In genomic region chr11:119053738-119054350, GRCm38 (mm10) we compare ENCODE assay signal across 8 mouse cellular contexts. TPM values are rescaled to one million over a fixed set of nuclear protein-coding genes. Genes with fewer than 3 reads are reported as not detected.
DNase-seq lines count a peak whose midpoint lies in the region; ATAC-seq and TF ChIP-seq lines count a peak whose summit lies in the region.

No protein-coding gene starts in this region.

- WGBS in heart, embryonic 11.5 days (ENCODE audit: insufficient replicate concordance) = 1% methylated on average over 34 of the region's 35 CpGs
- under 1% methylated on average over 30 of the region's 35 CpGs for WGBS in heart, embryonic 16.5 days
- WGBS in midbrain, embryonic 11.5 days = 1% methylated on average over 34 of the region's 35 CpGs

- TF ChIP-seq POLR2A in testis, adult 2 months (IDR thresholded peaks at IDR 0.05; ENCODE audit: control insufficient read depth, low read depth, low read length) = no peak

- no peak for DNase-seq in heart, adult 9 months (ENCODE audit: low spot score in 2 of 2)
- DNase-seq in testis, postnatal 14 days (ENCODE audit: low spot score) = no peak
- DNase-seq in midbrain, embryonic 11.5 days (ENCODE audit: low spot score, missing footprints) = peak; percentile 97
- DNase-seq in adipocyte (ENCODE audit: low spot score) = no peak
- DNase-seq in ovary, postnatal 10 days (ENCODE audit: low spot score) = no peak

- ATAC-seq in heart, embryonic 11.5 days (replicated peaks; ENCODE audit: insufficient number of reproducible peaks, low FRiP score, low TSS enrichment) = no peak
- ATAC-seq in heart, embryonic 16.5 days (replicated peaks; ENCODE audit: extremely low read depth, insufficient read depth, low FRiP score) = no peak
- ATAC-seq in midbrain, embryonic 11.5 days (ENCODE audit: low FRiP score) = peak; percentile 25; the same call in 1 of the 2 replicates

- H3K4me1 ChIP-seq in heart, embryonic 11.5 days (ENCODE audit: control insufficient read depth, insufficient read depth, low read length) = peaks cover 42% of the 10 kb centered on the region
- peaks cover 47% of the 10 kb centered on the region for H3K4me1 ChIP-seq in testis, adult 2 months (ENCODE audit: control insufficient read depth, insufficient read depth, low read length)
- H3K4me1 ChIP-seq in heart, embryonic 16.5 days (ENCODE audit: control insufficient read depth, insufficient read depth, low read length) = peaks cover 39% of the 10 kb centered on the region
- H3K4me1 ChIP-seq in midbrain, embryonic 11.5 days (ENCODE audit: control insufficient read depth, insufficient read depth, low read length) = peaks cover 40% of the 10 kb centered on the region

- H3K9ac ChIP-seq in heart, embryonic 11.5 days (ENCODE audit: low read depth, low read length) = peak overlapping the region; percentile 69
- H3K9ac ChIP-seq in heart, embryonic 16.5 days (ENCODE audit: low read length) = peak overlapping the region; percentile 44
- peak overlapping the region; percentile 49 for H3K9ac ChIP-seq in midbrain, embryonic 11.5 days (ENCODE audit: low read length)

- H3K27me3 ChIP-seq in heart, embryonic 11.5 days (ENCODE audit: control insufficient read depth, insufficient read depth, low read length) = peaks cover 78% of the 10 kb centered on the region
- peaks cover 6% of the 10 kb centered on the region for H3K27me3 ChIP-seq in testis, adult 2 months (ENCODE audit: control insufficient read depth, insufficient read depth, low read length)
- H3K27me3 ChIP-seq in heart, embryonic 16.5 days (ENCODE audit: control insufficient read depth, insufficient read depth, low read length) = peaks cover 70% of the 10 kb centered on the region
- peaks cover 91% of the 10 kb centered on the region for H3K27me3 ChIP-seq in midbrain, embryonic 11.5 days (ENCODE audit: control insufficient read depth, insufficient read depth, low read length)

- H3K9me3 ChIP-seq in heart, embryonic 11.5 days (replicated peaks; ENCODE audit: control insufficient read depth, low read length) = no peaks in the 10 kb centered on the region
- H3K9me3 ChIP-seq in heart, embryonic 16.5 days (replicated peaks; ENCODE audit: control insufficient read depth, low read length) = no peaks in the 10 kb centered on the region
- H3K9me3 ChIP-seq in midbrain, embryonic 11.5 days (ENCODE audit: control insufficient read depth, low read length) = no peaks in the 10 kb centered on the region

- peak overlapping the region; percentile 94 for H3K4me2 ChIP-seq in heart, embryonic 11.5 days
- peak overlapping the region; percentile 81 for H3K4me2 ChIP-seq in heart, embryonic 16.5 days (ENCODE audit: low read depth, low read length)
- peak overlapping the region; percentile 57 for H3K4me2 ChIP-seq in midbrain, embryonic 11.5 days

- H3K4me3 ChIP-seq in heart, embryonic 11.5 days (ENCODE audit: low read depth, low read length) = peak overlapping the region; percentile 15
- peak overlapping the region; percentile 33 for H3K4me3 ChIP-seq in testis, adult 2 months (ENCODE audit: control insufficient read depth, low read depth, low read length)
- peak overlapping the region; percentile 52 for H3K4me3 ChIP-seq in heart, embryonic 16.5 days (ENCODE audit: low read length)
- peak overlapping the region; percentile 29 for H3K4me3 ChIP-seq in midbrain, embryonic 11.5 days (ENCODE audit: low read depth, low read length)

- H3K36me3 ChIP-seq in heart, embryonic 11.5 days (ENCODE audit: control insufficient read depth, insufficient read depth, low read length) = no peaks in the 10 kb centered on the region
- no peaks in the 10 kb centered on the region for H3K36me3 ChIP-seq in testis, adult 2 months (ENCODE audit: control insufficient read depth, insufficient read depth, low read length)
- no peaks in the 10 kb centered on the region for H3K36me3 ChIP-seq in heart, embryonic 16.5 days (ENCODE audit: control insufficient read depth, insufficient read depth)
- H3K36me3 ChIP-seq in midbrain, embryonic 11.5 days (ENCODE audit: control insufficient read depth, insufficient read depth, low read length) = no peaks in the 10 kb centered on the region

- peak overlapping the region; percentile 35; the same call in 1 of the 2 replicates for H3K27ac ChIP-seq in heart, embryonic 11.5 days (ENCODE audit: low read depth, low read length)
- no peak overlapping the region for H3K27ac ChIP-seq in testis, adult 2 months (ENCODE audit: control insufficient read depth, insufficient read depth, low read depth, low read length)
- H3K27ac ChIP-seq in heart, embryonic 16.5 days (ENCODE audit: low read length) = no peak overlapping the region
- peak overlapping the region; percentile 59; the same call in 1 of the 2 replicates for H3K27ac ChIP-seq in midbrain, embryonic 11.5 days (ENCODE audit: low read depth, low read length)

- TF ChIP-seq CTCF in testis, adult 2 months (IDR thresholded peaks at IDR 0.05; ENCODE audit: control insufficient read depth, insufficient read depth, insufficient replicate concordance, low read depth, low read length) = no peak

RNA-seq across cellular contexts. Expression of gene Cbx8, which starts 13.1 kb away (rescaled TPM):
- polyA plus RNA-seq in heart, embryonic 11.5 days (2014; fragmentation: Nextera tagmentation; extraction: Ambion mirVana) = 6.7 and 7.8 TPM in 2 replicates
- polyA plus RNA-seq in testis, adult 2 months (2012; rRNA removed) = 0.53 and 0.79 TPM in 2 replicates
- 7.0 and 7.5 TPM in 2 replicates for polyA plus RNA-seq in heart, embryonic 16.5 days (2015; fragmentation: Nextera tagmentation; extraction: Ambion mirVana)
- polyA plus RNA-seq in midbrain, embryonic 11.5 days (2014; fragmentation: Nextera tagmentation; extraction: Ambion mirVana) = 11.3 and 11.9 TPM in 2 replicates

RNA-seq across cellular contexts. Expression of gene Cbx2, which starts 31.1 kb away (rescaled TPM):
- polyA plus RNA-seq in heart, embryonic 11.5 days (2014; fragmentation: Nextera tagmentation; extraction: Ambion mirVana) = 23.6 and 23.8 TPM in 2 replicates
- 2.3 and 2.4 TPM in 2 replicates for polyA plus RNA-seq in testis, adult 2 months (2012; rRNA removed)
- 15.0 and 15.3 TPM in 2 replicates for polyA plus RNA-seq in heart, embryonic 16.5 days (2015; fragmentation: Nextera tagmentation; extraction: Ambion mirVana)
- polyA plus RNA-seq in midbrain, embryonic 11.5 days (2014; fragmentation: Nextera tagmentation; extraction: Ambion mirVana) = 66.7 and 70.5 TPM in 2 replicates

RNA-seq across cellular contexts. Expression of gene Cbx4, which starts 32.2 kb away (rescaled TPM):
- polyA plus RNA-seq in heart, embryonic 11.5 days (2014; fragmentation: Nextera tagmentation; extraction: Ambion mirVana) = 6.3 and 7.7 TPM in 2 replicates
- polyA plus RNA-seq in testis, adult 2 months (2012; rRNA removed) = 3.3 and 3.8 TPM in 2 replicates
- polyA plus RNA-seq in heart, embryonic 16.5 days (2015; fragmentation: Nextera tagmentation; extraction: Ambion mirVana) = 11.5 and 12.6 TPM in 2 replicates
- polyA plus RNA-seq in midbrain, embryonic 11.5 days (2014; fragmentation: Nextera tagmentation; extraction: Ambion mirVana) = 6.3 and 7.0 TPM in 2 replicates

Comparison
In these comparisons a context has a peak if more than half of its experiments do, and no peak if none do; other contexts are left out.
1. H3K27ac ChIP-seq: peak in heart, embryonic 11.5 days (single experiment) and midbrain, embryonic 11.5 days (single experiment); none in testis, adult 2 months (single experiment) and heart, embryonic 16.5 days (single experiment).
2. Peak in every context shown above with its lines, with median percentiles within 50 percentile points of each other: H3K4me2 ChIP-seq, H3K4me3 ChIP-seq and H3K9ac ChIP-seq.